In the genomic region with DNA sequence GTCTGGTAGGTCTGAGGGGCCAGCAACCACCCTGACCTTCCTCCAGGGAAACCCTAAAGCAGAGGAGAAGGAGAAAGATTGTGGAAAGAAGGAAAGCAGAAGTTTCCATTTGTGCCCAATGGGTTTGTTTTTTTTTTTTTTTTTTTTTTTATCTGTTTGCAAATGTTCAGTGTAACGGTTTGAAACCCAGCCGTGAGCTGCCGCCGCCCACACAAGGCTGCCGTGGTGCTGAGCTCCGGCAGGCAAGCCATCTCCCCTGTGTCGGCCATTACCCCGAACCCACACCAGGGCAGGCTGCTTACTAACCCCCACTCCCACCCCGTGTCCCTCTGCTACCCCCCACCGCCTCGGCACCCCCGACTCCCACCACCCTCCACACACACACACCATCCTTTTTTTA, we compare ENCODE assay signal across 11 mouse cellular contexts. TPM values are rescaled to one million over a fixed set of nuclear protein-coding genes. Genes with fewer than 3 reads are reported as not detected.
DNase-seq lines count a peak whose midpoint lies in the region; ATAC-seq and TF ChIP-seq lines count a peak whose summit lies in the region.
"Had no signal": no experiment of that assay in that cellular context is flagged by ENCODE, and none has a peak within 500 bp of the region (broad histone marks: within the 10 kb centered on the region; RNA-seq: fewer than 3 reads in every experiment).

No protein-coding gene starts in this region.

- TF ChIP-seq CTCF in E14TG2a.4 (conservative IDR thresholded peaks at IDR 0.05; ENCODE audit: low read length), result no peak

- H3K4me3 ChIP-seq in E14TG2a.4 (replicated peaks; ENCODE audit: low read length), result peak overlapping the region; percentile 43; the same call in 1 of the 2 replicates
- H3K4me3 ChIP-seq: stomach, embryonic 15.5 days had no signal

- no peaks in the 10 kb centered on the region for H3K9me3 ChIP-seq in E14TG2a.4 (ENCODE audit: low read length)
- H3K9me3 ChIP-seq: stomach, embryonic 15.5 days had no signal

- H3K4me1 ChIP-seq in E14TG2a.4 (replicated peaks; ENCODE audit: low read depth, low read length), result peaks cover 5% of the 10 kb centered on the region
- H3K4me1 ChIP-seq: stomach, embryonic 15.5 days had no signal

- H3K27me3 ChIP-seq in E14TG2a.4 (ENCODE audit: insufficient read depth, low read length), result peaks cover 14% of the 10 kb centered on the region; the same call in 1 of the 2 replicates
- H3K27me3 ChIP-seq: stomach, embryonic 15.5 days had no signal

- ATAC-seq in inflammation-experienced regulatory T-cells, adult 6 months, result peak; percentile 23
- ATAC-seq in activated CD4-positive, CD25-positive, alpha-beta regulatory T cell, adult 4 months, result no peak

- no peaks in the 10 kb centered on the region for H3K36me3 ChIP-seq in E14TG2a.4 (ENCODE audit: insufficient read depth, low read length)
- H3K36me3 ChIP-seq: stomach, embryonic 15.5 days had no signal

- DNase-seq in layer of hippocampus, adult 11-12 months (ENCODE audit: low spot score), result peak; percentile 55
- no peak for DNase-seq in layer of hippocampus, adult 9-10 months (ENCODE audit: low spot score)
- peak; percentile 43 to 54 for DNase-seq in right cerebral cortex, postnatal 10 days (ENCODE audit: low spot score in 2 of 2)
- no peak for DNase-seq in adipocyte (ENCODE audit: low spot score)
- DNase-seq in urinary bladder, postnatal 36 days (ENCODE audit: low spot score in 2 of 2), result no peak
- DNase-seq: adrenal gland, postnatal 36 days had no signal

RNA-seq across cellular contexts. Expression of gene Zfp831, which starts 44.9 kb away (rescaled TPM):
- polyA plus RNA-seq in inflammation-experienced regulatory T-cells, adult 6 months (2017; shearing (Covaris generic)), result 1 to 10 TPM; 7.7 to 9.6 (median 9.0) TPM
- polyA plus RNA-seq in activated CD4-positive, CD25-positive, alpha-beta regulatory T cell, adult 4 months (2017; shearing (Covaris generic)), result 1 to 10 TPM; 7.3 to 7.6 TPM
- polyA plus RNA-seq: neural tube, embryonic 14.5 days had no signal

Comparison
In these comparisons a context has a peak if more than half of its experiments do, and no peak if none do; other contexts are left out.
1. DNase-seq: peak in layer of hippocampus, adult 11-12 months (single experiment) and right cerebral cortex, postnatal 10 days (2 of 2); none in layer of hippocampus, adult 9-10 months (single experiment), adipocyte (single experiment) and urinary bladder, postnatal 36 days (0 of 2).